In the genomic region with DNA sequence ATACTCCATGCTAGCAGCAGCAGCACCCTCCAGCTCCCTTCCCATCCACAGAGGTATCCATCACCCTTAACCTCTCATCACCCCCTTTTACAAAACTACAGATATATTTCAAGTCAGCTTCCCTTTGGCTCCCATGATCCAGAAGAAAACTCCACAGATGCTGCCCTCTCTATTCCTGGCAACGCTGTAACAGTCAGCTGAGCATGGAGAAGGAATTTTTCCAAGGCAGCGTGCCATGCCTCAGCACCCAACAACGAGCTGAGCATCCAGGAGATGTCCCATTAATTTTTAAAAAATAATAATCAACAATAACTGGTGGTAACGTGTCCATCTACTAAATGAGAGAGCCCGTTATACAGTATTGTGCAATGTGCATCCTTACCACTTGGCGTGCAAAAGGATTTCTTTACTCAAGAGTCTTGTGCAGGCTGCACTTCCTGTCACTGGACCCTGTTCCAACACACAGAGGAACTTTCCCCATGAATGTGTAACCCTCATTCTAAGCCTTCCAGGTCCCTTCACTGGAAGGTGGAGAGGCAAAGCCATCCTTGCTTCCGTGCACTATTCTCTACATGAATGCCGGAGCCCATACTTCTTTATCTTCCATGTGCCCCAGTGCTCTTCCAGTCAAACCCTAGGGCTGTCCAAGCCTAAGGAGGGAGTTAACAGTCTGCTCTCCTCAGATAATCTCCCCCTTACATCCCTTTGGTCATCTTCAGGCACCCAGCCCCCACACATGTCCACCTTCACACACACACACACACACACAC, we compare ENCODE assay signal across 8 mouse cellular contexts. TPM values are rescaled to one million over a fixed set of nuclear protein-coding genes. Genes with fewer than 3 reads are reported as not detected.
DNase-seq lines count a peak whose midpoint lies in the region; ATAC-seq and TF ChIP-seq lines count a peak whose summit lies in the region.

No protein-coding gene starts in this region.

- intact Hi-C loops in heart, postnatal 25 days (cut with DNase I), result loop anchor here (5.0 kb wide), 2 partner anchors 64 to 149 kb away; no protein-coding TSS in a partner anchor

- peak overlapping the region; percentile 69; the same call in 1 of the 2 replicates for H3K9ac ChIP-seq in heart, embryonic 11.5 days (ENCODE audit: low read depth, low read length)
- H3K9ac ChIP-seq in heart, postnatal 0 days (replicated peaks; ENCODE audit: low read depth, low read length), result no peak overlapping the region
- H3K9ac ChIP-seq in midbrain, embryonic 11.5 days (ENCODE audit: low read length), result no peak overlapping the region

- H3K9me3 ChIP-seq in heart, embryonic 11.5 days (replicated peaks; ENCODE audit: control insufficient read depth, low read length), result no peaks in the 10 kb centered on the region
- H3K9me3 ChIP-seq in embryonic facial prominence, embryonic 10.5 days, result no peaks in the 10 kb centered on the region
- no peaks in the 10 kb centered on the region for H3K9me3 ChIP-seq in heart, postnatal 0 days (replicated peaks; ENCODE audit: control insufficient read depth, low read length)
- no peaks in the 10 kb centered on the region for H3K9me3 ChIP-seq in midbrain, embryonic 11.5 days (ENCODE audit: control insufficient read depth, low read length)

- TF ChIP-seq EP300 in heart, postnatal 0 days (IDR thresholded peaks at IDR 0.05; ENCODE audit: low read depth), result no peak

- peak overlapping the region; percentile 54 for H3K4me3 ChIP-seq in heart, embryonic 11.5 days (ENCODE audit: low read depth, low read length)
- peak overlapping the region; percentile 74 for H3K4me3 ChIP-seq in embryonic facial prominence, embryonic 10.5 days
- H3K4me3 ChIP-seq in heart, postnatal 0 days (ENCODE audit: low read depth, low read length), result peak overlapping the region; percentile 53
- H3K4me3 ChIP-seq in midbrain, embryonic 11.5 days (ENCODE audit: low read depth, low read length), result no peak overlapping the region

- peaks cover 28% of the 10 kb centered on the region for H3K4me1 ChIP-seq in heart, embryonic 11.5 days (ENCODE audit: control insufficient read depth, insufficient read depth, low read length)
- H3K4me1 ChIP-seq in embryonic facial prominence, embryonic 10.5 days, result peaks cover 94% of the 10 kb centered on the region
- H3K4me1 ChIP-seq in heart, postnatal 0 days (ENCODE audit: control insufficient read depth, insufficient read depth), result peaks cover 40% of the 10 kb centered on the region
- H3K4me1 ChIP-seq in midbrain, embryonic 11.5 days (ENCODE audit: control insufficient read depth, insufficient read depth, low read length), result peaks cover 24% of the 10 kb centered on the region

- no peak for DNase-seq in heart, postnatal 25 days (ENCODE audit: low spot score)
- DNase-seq in embryonic facial prominence, embryonic 10.5 days (ENCODE audit: low spot score), result no peak
- no peak for DNase-seq in heart, postnatal 0 days (ENCODE audit: low spot score)
- DNase-seq in midbrain, embryonic 11.5 days (ENCODE audit: low spot score, missing footprints), result peak; percentile 88
- DNase-seq in yolk sac, embryonic 10.5 days (ENCODE audit: low spot score), result no peak
- no peak for DNase-seq in gastrocnemius, adult 8-10 months (ENCODE audit: low spot score in 2 of 2)
- no peak for DNase-seq in lung, postnatal 10 days

- no peaks in the 10 kb centered on the region for H3K36me3 ChIP-seq in heart, embryonic 11.5 days (ENCODE audit: control insufficient read depth, insufficient read depth, low read length)
- peaks cover 13% of the 10 kb centered on the region; the same call in 1 of the 2 replicates for H3K36me3 ChIP-seq in embryonic facial prominence, embryonic 10.5 days (replicated peaks)
- no peaks in the 10 kb centered on the region for H3K36me3 ChIP-seq in heart, postnatal 0 days (replicated peaks; ENCODE audit: control insufficient read depth, insufficient read depth, low read length)
- H3K36me3 ChIP-seq in midbrain, embryonic 11.5 days (ENCODE audit: control insufficient read depth, insufficient read depth, low read length), result no peaks in the 10 kb centered on the region

- WGBS in heart, embryonic 11.5 days (ENCODE audit: insufficient replicate concordance), result 54% methylated on average over 8 of the region's 8 CpGs
- WGBS in embryonic facial prominence, embryonic 10.5 days, result 59% methylated on average over 8 of the region's 8 CpGs
- 35% methylated on average over 8 of the region's 8 CpGs for WGBS in heart, postnatal 0 days
- 64% methylated on average over 8 of the region's 8 CpGs for WGBS in midbrain, embryonic 11.5 days

- H3K4me2 ChIP-seq in heart, embryonic 11.5 days, result peak overlapping the region; percentile 83
- peak overlapping the region; percentile 67 for H3K4me2 ChIP-seq in heart, postnatal 0 days (ENCODE audit: low read depth, low read length)
- H3K4me2 ChIP-seq in midbrain, embryonic 11.5 days, result peak overlapping the region; percentile 74

- peaks cover 15% of the 10 kb centered on the region for H3K27me3 ChIP-seq in heart, embryonic 11.5 days (ENCODE audit: control insufficient read depth, insufficient read depth, low read length)
- H3K27me3 ChIP-seq in embryonic facial prominence, embryonic 10.5 days (replicated peaks; ENCODE audit: low read depth, poor library complexity, severe bottlenecking), result peaks cover 68% of the 10 kb centered on the region
- peaks cover 17% of the 10 kb centered on the region for H3K27me3 ChIP-seq in heart, postnatal 0 days (ENCODE audit: control insufficient read depth, insufficient read depth, low read length)
- peaks cover 50% of the 10 kb centered on the region for H3K27me3 ChIP-seq in midbrain, embryonic 11.5 days (ENCODE audit: control insufficient read depth, insufficient read depth, low read length)

- no peak overlapping the region for H3K27ac ChIP-seq in heart, embryonic 11.5 days (ENCODE audit: low read depth, low read length)
- H3K27ac ChIP-seq in embryonic facial prominence, embryonic 10.5 days (replicated peaks), result peak overlapping the region; percentile 91
- H3K27ac ChIP-seq in heart, postnatal 0 days (ENCODE audit: low read depth), result no peak overlapping the region
- H3K27ac ChIP-seq in midbrain, embryonic 11.5 days (ENCODE audit: low read depth, low read length), result no peak overlapping the region

- ATAC-seq in heart, embryonic 11.5 days (replicated peaks; ENCODE audit: insufficient number of reproducible peaks, low FRiP score, low TSS enrichment), result no peak
- no peak for ATAC-seq in heart, postnatal 0 days (ENCODE audit: insufficient read depth, low read depth)
- no peak for ATAC-seq in midbrain, embryonic 11.5 days (ENCODE audit: low FRiP score)

- TF ChIP-seq CTCF in heart, postnatal 0 days (IDR thresholded peaks at IDR 0.05; ENCODE audit: low read depth), result peak; percentile 19; the same call in 1 of the 2 replicates

RNA-seq across cellular contexts. Expression of gene Ntf3, which starts 5.0 kb away (rescaled TPM):
- 8.6 and 8.8 TPM in 2 replicates for polyA plus RNA-seq in heart, embryonic 11.5 days (2014; fragmentation: Nextera tagmentation; extraction: Ambion mirVana)
- total RNA-seq in heart, postnatal 25 days (2021), result 1 to 10 TPM; 2.8 to 5.2 TPM
- 19.4 and 19.9 TPM in 2 replicates for polyA plus RNA-seq in embryonic facial prominence, embryonic 10.5 days (2016; fragmentation: Nextera tagmentation; extraction: Ambion mirVana)
- 5.2 and 8.3 TPM in 2 replicates for total RNA-seq in heart, postnatal 0 days (2014; rRNA removed; ENCODE audit: low replicate concordance)
- 5.5 and 6.1 TPM in 2 replicates for polyA plus RNA-seq in heart, postnatal 0 days (2015; fragmentation: Nextera tagmentation; extraction: Ambion mirVana)
- polyA plus RNA-seq in midbrain, embryonic 11.5 days (2014; fragmentation: Nextera tagmentation; extraction: Ambion mirVana), result 4.0 and 4.2 TPM in 2 replicates
- total RNA-seq in gastrocnemius, adult 8-10 months (2022), result 1 to 10 TPM; 1.6 to 2.6 (median 1.6) TPM
